Mouse (Mus musculus) testis, adult 2 months (tissue): ENCODE data around the gene Creb5. TPM values are rescaled to one million over a fixed set of nuclear protein-coding genes. Genes with fewer than 3 reads are reported as not detected.

Experiments used
- H3K27ac ChIP-seq: fragments of 200-500 bp; 2 replicates; pipeline ENCODE4 v1.5.1; 2012; ENCODE audit warnings: low read depth, low read length; ENCODE audit not compliant: control insufficient read depth, insufficient read depth
- H3K27me3 ChIP-seq: fragments of 200-500 bp; 2 replicates; pipeline ENCODE4 v1.6.1; 2012; ENCODE audit warnings: mild to moderate bottlenecking, low read length, moderate library complexity; ENCODE audit not compliant: control insufficient read depth, insufficient read depth
- H3K36me3 ChIP-seq: fragments of 200-500 bp; 2 replicates; pipeline ENCODE4 v1.6.1; 2012; ENCODE audit warnings: mild to moderate bottlenecking, low read length; ENCODE audit not compliant: control insufficient read depth, insufficient read depth
- H3K4me1 ChIP-seq: fragments of 200-500 bp; 2 replicates; pipeline ENCODE4 v1.6.1; 2012; ENCODE audit warnings: low read length; ENCODE audit not compliant: control insufficient read depth, insufficient read depth
- H3K4me3 ChIP-seq: fragments of 200-500 bp; 2 replicates; pipeline ENCODE4 v1.5.1; 2012; ENCODE audit warnings: low read depth, mild to moderate bottlenecking, low read length, moderate library complexity, mixed read lengths; ENCODE audit not compliant: control insufficient read depth
- CTCF ChIP-seq: fragments of 200-500 bp; IDR thresholded peaks from 2 replicates; pipeline ENCODE4 v1.5.1; 2012; ENCODE audit warnings: low read depth, mild to moderate bottlenecking, inconsistent platforms, low read length, moderate library complexity; ENCODE audit not compliant: control insufficient read depth, insufficient read depth, insufficient replicate concordance
- POLR2A ChIP-seq: fragments of 200-500 bp; IDR thresholded peaks from 2 replicates; pipeline ENCODE4 v1.6.1; 2012; ENCODE audit warnings: low read depth, mild to moderate bottlenecking, inconsistent platforms, low read length, moderate library complexity; ENCODE audit not compliant: control insufficient read depth
- polyA plus RNA-seq: library from polyadenylated mRNA; depleted of rRNA; stranded (reverse); fragments of >200 nt; gene quantifications from 2 replicates; pipeline ENCODE4 v1.2.3, GENCODE M21; 2012

Creb5 gene
- polyA plus RNA-seq, 1 experiment = 0.26 TPM

GRCm38 (mm10) chr6:53461775-53462770, 175.0 kb downstream of the Creb5 start:
- no peak overlapping the region for H3K27ac ChIP-seq
- no peaks in the 10 kb centered on the region for H3K4me1 ChIP-seq
- no peak overlapping the region for H3K4me3 ChIP-seq
- no peak for TF ChIP-seq POLR2A
- TF ChIP-seq CTCF = no peak
- H3K27me3 ChIP-seq = no peaks in the 10 kb centered on the region
- no peaks in the 10 kb centered on the region for H3K36me3 ChIP-seq

- TF ChIP-seq POLR2A = no peak
- TF ChIP-seq CTCF = no peak
- no peaks in the 10 kb centered on the region for H3K27me3 ChIP-seq
- H3K4me1 ChIP-seq = no peaks in the 10 kb centered on the region
- no peak overlapping the region for H3K27ac ChIP-seq
- H3K36me3 ChIP-seq = no peaks in the 10 kb centered on the region
- no peak overlapping the region for H3K4me3 ChIP-seq
Measured at GRCm38 (mm10) chr6:53462802-53463201, 175.7 kb downstream of the Creb5 start.

DNA sequence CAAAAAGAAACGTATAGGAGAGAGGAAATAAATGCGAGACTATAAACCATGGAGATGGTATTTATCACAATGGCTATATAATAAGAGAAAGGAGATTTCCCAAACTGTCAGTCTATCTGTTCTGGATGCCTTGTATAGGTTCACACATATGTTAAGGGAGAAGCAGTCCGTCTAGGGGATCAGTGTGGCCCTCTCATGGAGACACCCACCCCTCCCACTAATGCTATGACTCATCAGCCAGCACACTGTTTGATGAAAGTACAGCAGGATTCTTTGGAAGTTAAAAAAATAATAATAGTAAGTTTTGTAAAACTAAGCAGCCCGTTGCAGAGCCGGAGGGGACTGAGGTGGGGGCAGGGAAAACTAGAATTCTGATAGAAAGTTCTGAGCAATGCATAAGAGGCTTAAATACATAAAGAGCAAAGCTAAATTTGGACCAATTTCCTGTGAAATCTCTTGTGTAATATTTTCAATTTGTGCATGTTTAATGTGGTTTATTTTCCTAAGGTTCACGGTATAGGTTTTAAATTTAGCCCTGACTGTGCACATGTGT, 176.3 kb downstream of the Creb5 start:
- no peak for TF ChIP-seq CTCF

GRCm38 (mm10) chr6:53469204-53469603, 182.1 kb downstream of the Creb5 start:
- TF ChIP-seq CTCF (no peak), POLR2A (no peak)
- no peaks in the 10 kb centered on the region for H3K27me3 ChIP-seq
- H3K27ac ChIP-seq = no peak overlapping the region
- no peaks in the 10 kb centered on the region for H3K4me1 ChIP-seq
- no peaks in the 10 kb centered on the region for H3K36me3 ChIP-seq
- no peak overlapping the region for H3K4me3 ChIP-seq

More for the DNA sequence above, 176.3 kb downstream of the Creb5 start:
- no peak overlapping the region for H3K27ac ChIP-seq
- no peaks in the 10 kb centered on the region for H3K36me3 ChIP-seq
- no peaks in the 10 kb centered on the region for H3K4me1 ChIP-seq
- H3K27me3 ChIP-seq = no peaks in the 10 kb centered on the region
- no peak overlapping the region for H3K4me3 ChIP-seq

GRCm38 (mm10) chr6:53469703-53470102, 182.6 kb downstream of the Creb5 start:
- TF ChIP-seq POLR2A (no peak), CTCF (no peak)
- no peak overlapping the region for H3K4me3 ChIP-seq
- no peak overlapping the region for H3K27ac ChIP-seq
- H3K4me1 ChIP-seq = no peaks in the 10 kb centered on the region
- H3K27me3 ChIP-seq = no peaks in the 10 kb centered on the region
- H3K36me3 ChIP-seq = no peaks in the 10 kb centered on the region

GRCm38 (mm10) chr6:53470559-53470958, 183.5 kb downstream of the Creb5 start:
- Histone ChIP-seq H3K4me1 (no peaks in the 10 kb centered on the region), H3K36me3 (no peaks in the 10 kb centered on the region), H3K27me3 (no peaks in the 10 kb centered on the region), H3K4me3 (no peak overlapping the region), H3K27ac (no peak overlapping the region)
- TF ChIP-seq CTCF (no peak), POLR2A (no peak)

DNA sequence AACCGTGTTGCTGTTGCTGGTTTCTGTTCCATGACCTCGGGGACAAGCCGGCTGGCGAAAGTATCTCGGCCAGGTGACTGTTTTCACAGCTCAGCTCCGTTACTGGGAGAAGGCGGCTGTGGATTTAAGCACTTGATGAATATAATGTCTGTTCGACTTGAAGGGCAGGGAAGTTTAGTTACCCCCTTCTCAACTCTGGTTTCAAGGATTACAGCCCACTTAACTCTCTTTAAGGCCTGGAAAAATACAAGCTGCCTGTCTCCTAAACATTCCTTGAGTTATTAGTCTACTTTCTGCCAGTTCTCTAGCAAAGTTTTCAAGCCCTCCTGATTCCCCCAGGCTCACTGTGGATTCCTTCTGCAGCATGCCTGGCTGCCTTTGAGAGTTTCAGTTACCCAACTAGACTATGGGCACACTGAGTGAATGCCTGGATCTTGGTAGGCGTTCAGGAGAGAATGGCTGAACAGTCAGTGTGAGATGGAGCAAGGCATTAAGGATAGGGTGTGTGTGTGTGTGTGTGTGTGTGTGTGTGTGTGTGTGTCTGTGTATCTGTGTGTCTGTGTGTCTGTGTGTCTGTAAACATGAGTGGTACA, 184.0 kb downstream of the Creb5 start:
- H3K4me3 ChIP-seq = no peak overlapping the region
- no peak for TF ChIP-seq CTCF
- TF ChIP-seq POLR2A = no peak
- H3K27ac ChIP-seq = no peak overlapping the region
- no peaks in the 10 kb centered on the region for H3K27me3 ChIP-seq
- no peaks in the 10 kb centered on the region for H3K4me1 ChIP-seq
- no peaks in the 10 kb centered on the region for H3K36me3 ChIP-seq
